Mouse (Mus musculus): Measurements from ENCODE around the gene Ddx1. TPM values are rescaled to one million over a fixed set of nuclear protein-coding genes. Genes with fewer than 3 reads are reported as not detected.

The Ddx1 gene
- 100 to 1,000 TPM; 120 to 123 TPM for total RNA-seq (2021)

- DNase-seq, result peak; percentile 83 to 86
These were observed at the start of gene Ddx1 for GRCm38 (mm10) chr12:13248691-13249572. Gene Ddx1 (minus strand): TSS chr12:13249213.

GRCm38 (mm10) chr12:13293421-13293881 lies 44.4 kb upstream of the Ddx1 start:
- no peak for DNase-seq

GRCm38 (mm10) chr12:13291453-13291852 lies 42.4 kb upstream of the Ddx1 start:
- DNase-seq, result no peak

GRCm38 (mm10) chr12:13269570-13270390 lies 20.8 kb upstream of the Ddx1 start:
- no peak for DNase-seq

GRCm38 (mm10) chr12:13268826-13269449 lies 19.9 kb upstream of the Ddx1 start, which contains the start of gene Nbas:
Gene Nbas (plus strand): TSS chr12:13269133.
- peak; percentile 88 to 90 for DNase-seq

GRCm38 (mm10) chr12:13268412-13268811 lies 19.4 kb upstream of the Ddx1 start:
- DNase-seq, result no peak

GRCm38 (mm10) chr12:13255701-13256100 lies 6.7 kb upstream of the Ddx1 start:
- DNase-seq, result no peak

- no peak for DNase-seq
These were observed 6.1 kb upstream of the Ddx1 start for GRCm38 (mm10) chr12:13255068-13255467.

GRCm38 (mm10) chr12:13249573-13249919 lies 533 bp upstream of the Ddx1 start:
- DNase-seq, result no peak

GRCm38 (mm10) chr12:13242453-13242852 lies 6.6 kb downstream of the Ddx1 start:
- no peak for DNase-seq

GRCm38 (mm10) chr12:13218101-13218514 lies 30.9 kb downstream of the Ddx1 start:
- no peak for DNase-seq

GRCm38 (mm10) chr12:13217568-13217967 lies 31.4 kb downstream of the Ddx1 start:
- DNase-seq, result no peak

GRCm38 (mm10) chr12:13216501-13217103 lies 32.4 kb downstream of the Ddx1 start:
- DNase-seq, result no peak

- peak; percentile 81 to 83 for DNase-seq
These were observed 34.4 kb downstream of the Ddx1 start for GRCm38 (mm10) chr12:13214345-13215278.

GRCm38 (mm10) chr12:13211746-13212482 lies 37.1 kb downstream of the Ddx1 start:
- DNase-seq, result peak; percentile 16 to 28

GRCm38 (mm10) chr12:13209692-13210377 lies 39.2 kb downstream of the Ddx1 start:
- peak; percentile 48 to 59 for DNase-seq

- no peak for DNase-seq
These were observed 40.0 kb downstream of the Ddx1 start for GRCm38 (mm10) chr12:13208983-13209451.

- DNase-seq, result no peak
These were observed 40.5 kb downstream of the Ddx1 start for GRCm38 (mm10) chr12:13208517-13208916.

GRCm38 (mm10) chr12:13207099-13207498 lies 41.9 kb downstream of the Ddx1 start:
- no peak for DNase-seq

- DNase-seq, result no peak
These were observed 43.3 kb downstream of the Ddx1 start for GRCm38 (mm10) chr12:13205733-13206132.

Data from layer of hippocampus, postnatal 36 days (tissue).